Mouse (Mus musculus) T-cell, adult 2 months (primary cell): ENCODE data around the gene Ptprs.

ENCODE experiments used
- DNase-seq: peaks from one replicate; pipeline ENCODE4 v3.0.0; 2022; ENCODE audit warnings: low spot score

Ptprs gene

GRCm38 (mm10) chr17:56424726-56425583 lies 51.3 kb downstream of the Ptprs start:
- DNase-seq = peak; percentile 60

GRCm38 (mm10) chr17:56420022-56420421 lies 56.3 kb downstream of the Ptprs start:
- no peak for DNase-seq

GRCm38 (mm10) chr17:56418304-56418703 lies 58.0 kb downstream of the Ptprs start:
- DNase-seq = no peak

- no peak for DNase-seq
Observed at GRCm38 (mm10) chr17:56414785-56415184, 61.5 kb downstream of the Ptprs start.

GRCm38 (mm10) chr17:56413113-56413512 lies 63.2 kb downstream of the Ptprs start:
- DNase-seq = no peak

GRCm38 (mm10) chr17:56411437-56411836 lies 64.8 kb downstream of the Ptprs start:
- no peak for DNase-seq

- DNase-seq = no peak
Observed at GRCm38 (mm10) chr17:56409759-56410158, 66.5 kb downstream of the Ptprs start.

- no peak for DNase-seq
Observed at GRCm38 (mm10) chr17:56408965-56409625, 67.2 kb downstream of the Ptprs start.

- no peak for DNase-seq
Observed at GRCm38 (mm10) chr17:56407379-56407778, 68.9 kb downstream of the Ptprs start.

GRCm38 (mm10) chr17:56406878-56407277 lies 69.4 kb downstream of the Ptprs start:
- DNase-seq = no peak

- DNase-seq = no peak
Observed at GRCm38 (mm10) chr17:56405856-56406840, 70.1 kb downstream of the Ptprs start.

GRCm38 (mm10) chr17:56405341-56405740 lies 70.9 kb downstream of the Ptprs start:
- DNase-seq = no peak

- no peak for DNase-seq
Observed at GRCm38 (mm10) chr17:56401051-56401521, 75.2 kb downstream of the Ptprs start.

- DNase-seq = no peak
Observed at GRCm38 (mm10) chr17:56400221-56400620, 76.1 kb downstream of the Ptprs start.

- DNase-seq = no peak
Observed at GRCm38 (mm10) chr17:56396051-56396450, 80.2 kb downstream of the Ptprs start.

- no peak for DNase-seq
Observed at GRCm38 (mm10) chr17:56393889-56394288, 82.4 kb downstream of the Ptprs start.

GRCm38 (mm10) chr17:56393238-56393637 lies 83.0 kb downstream of the Ptprs start:
- no peak for DNase-seq

- no peak for DNase-seq
Observed at GRCm38 (mm10) chr17:56387612-56388011, 88.7 kb downstream of the Ptprs start.

- DNase-seq = no peak
Observed at GRCm38 (mm10) chr17:56384903-56385302, 91.4 kb downstream of the Ptprs start.

GRCm38 (mm10) chr17:56382997-56383396 lies 93.3 kb downstream of the Ptprs start:
- no peak for DNase-seq

GRCm38 (mm10) chr17:56381183-56381582 lies 95.1 kb downstream of the Ptprs start:
- no peak for DNase-seq

GRCm38 (mm10) chr17:56380286-56380685 lies 96.0 kb downstream of the Ptprs start:
- no peak for DNase-seq
